ENCODE assay signal across 8 mouse cellular contexts in the genomic region with DNA sequence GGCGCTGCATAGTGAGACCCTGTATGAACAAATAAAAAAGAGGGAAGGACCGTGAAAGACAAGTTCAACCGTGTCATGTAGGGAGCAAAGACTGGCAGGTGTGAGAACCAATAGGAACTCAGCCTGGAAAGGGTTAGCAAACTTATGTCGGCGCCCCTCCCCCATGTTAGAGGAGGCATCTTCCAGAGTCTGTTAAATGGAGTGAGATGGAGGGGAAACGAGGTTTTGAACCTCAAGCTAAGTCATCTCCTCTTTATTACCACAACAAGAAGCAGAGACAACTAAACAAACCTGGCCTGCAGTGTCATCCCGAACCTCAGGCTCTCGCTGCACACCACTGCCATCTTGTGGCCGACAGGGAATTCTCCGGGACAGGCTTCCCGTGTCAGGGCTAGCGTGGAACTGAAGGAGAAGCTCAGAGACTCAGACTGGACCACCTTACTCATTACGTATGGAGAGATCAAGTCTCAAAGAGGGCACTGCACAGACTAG. TPM values are rescaled to one million over a fixed set of nuclear protein-coding genes. Genes with fewer than 3 reads are reported as not detected.
DNase-seq lines count a peak whose midpoint lies in the region; ATAC-seq lines count a peak whose summit lies in the region.

No protein-coding gene starts in this region.

- 4% methylated on average over 13 of the region's 13 CpGs for WGBS in hindbrain, embryonic 15.5 days

- no peaks in the 10 kb centered on the region for H3K27me3 ChIP-seq in hindbrain, embryonic 15.5 days

- no peak overlapping the region for H3K27ac ChIP-seq in hindbrain, embryonic 15.5 days (replicated peaks)

- H3K9ac ChIP-seq in hindbrain, embryonic 15.5 days = no peak overlapping the region

- H3K36me3 ChIP-seq in hindbrain, embryonic 15.5 days = no peaks in the 10 kb centered on the region

- DNase-seq in T-cell, adult 2 months (ENCODE audit: low spot score) = peak; percentile 65
- DNase-seq in cerebellum, postnatal 14 days = peak; percentile 94
- DNase-seq in frontal cortex, postnatal 25 days (ENCODE audit: low spot score in 2 of 2) = peak; percentile 55 to 79
- peak; percentile 47 for DNase-seq in left cerebral cortex, adult 11 months (ENCODE audit: low spot score)
- DNase-seq in lung, postnatal 4 days = peak; percentile 84 to 90
- DNase-seq in right cerebral cortex, adult 18-20 months = peak; percentile 80
- peak; percentile 80 to 86 for DNase-seq in urinary bladder, postnatal 36 days (ENCODE audit: low spot score in 2 of 2)

- H3K4me2 ChIP-seq in hindbrain, embryonic 15.5 days = peak overlapping the region; percentile 38

- H3K4me3 ChIP-seq in hindbrain, embryonic 15.5 days = peak overlapping the region; percentile 11; the same call in 1 of the 2 replicates

- no peaks in the 10 kb centered on the region for H3K9me3 ChIP-seq in hindbrain, embryonic 15.5 days

- peak; percentile 54 for ATAC-seq in hindbrain, embryonic 15.5 days (ENCODE audit: low FRiP score, low read depth)

- H3K4me1 ChIP-seq in hindbrain, embryonic 15.5 days (replicated peaks) = 0 out of 2 replicates have a peak, but pooled peaks cover 3% of the 10 kb centered on the region

RNA-seq across cellular contexts. Expression of a gene that starts 13.9 kb away (rescaled TPM):
- polyA plus RNA-seq in hindbrain, embryonic 15.5 days (2015; fragmentation: Nextera tagmentation; extraction: Ambion mirVana) = 8.2 TPM in 2 replicates

RNA-seq across cellular contexts. Expression of a gene that starts 33.3 kb away (rescaled TPM):
- 1.1 and 1.3 TPM in 2 replicates for polyA plus RNA-seq in hindbrain, embryonic 15.5 days (2015; fragmentation: Nextera tagmentation; extraction: Ambion mirVana)

RNA-seq across cellular contexts. Expression of a gene that starts 49.7 kb away (rescaled TPM):
- polyA plus RNA-seq in hindbrain, embryonic 15.5 days (2015; fragmentation: Nextera tagmentation; extraction: Ambion mirVana) = 3.4 and 5.1 TPM in 2 replicates
